ENCODE assay signal across 1 mouse cellular context in genomic region chr2:136896131-136896530, GRCm38 (mm10).
TF ChIP-seq lines count a peak whose summit lies in the region.

No protein-coding gene starts in this region.

TF ChIP-seq in MEL, 35 proteins besides CTCF, POLR2A, EP300 and RAD21:
- no peak for TF ChIP-seq MEF2A (IDR thresholded peaks at IDR 0.05; ENCODE audit: extremely low read depth, insufficient replicate concordance, low read depth, low read length, poor library complexity, severe bottlenecking)
- TF ChIP-seq CHD2 (IDR thresholded peaks at IDR 0.05; ENCODE audit: low read length) = no peak
- no peak for TF ChIP-seq UBTF (IDR thresholded peaks at IDR 0.05; ENCODE audit: borderline replicate concordance, insufficient read depth, low read depth, low read length)
- no peak for TF ChIP-seq GATA1 (IDR thresholded peaks at IDR 0.05; ENCODE audit: low read depth, low read length)
- TF ChIP-seq TCF12 (IDR thresholded peaks at IDR 0.05; ENCODE audit: low read depth, low read length) = no peak
- no peak for TF ChIP-seq SMC3 (IDR thresholded peaks at IDR 0.05; ENCODE audit: low read depth, low read length)
- TF ChIP-seq BHLHE40 (IDR thresholded peaks at IDR 0.05; ENCODE audit: borderline replicate concordance, low read depth, low read length) = no peak
- TF ChIP-seq JUND (IDR thresholded peaks at IDR 0.05; ENCODE audit: low read depth, low read length) = no peak
- no peak for TF ChIP-seq NRF1 (IDR thresholded peaks at IDR 0.05; ENCODE audit: insufficient read depth, low read depth, low read length, poor library complexity, severe bottlenecking)
- no peak for TF ChIP-seq ZKSCAN1 (IDR thresholded peaks at IDR 0.05; ENCODE audit: low read depth, low read length)
- TF ChIP-seq ZC3H11A (IDR thresholded peaks at IDR 0.05; ENCODE audit: low read depth, low read length) = no peak
- no peak for TF ChIP-seq ETS1 (IDR thresholded peaks at IDR 0.05; ENCODE audit: low read depth, low read length)
- no peak for TF ChIP-seq MXI1 (IDR thresholded peaks at IDR 0.05; ENCODE audit: low read depth, low read length)
- no peak for TF ChIP-seq E2F4 (IDR thresholded peaks at IDR 0.05; ENCODE audit: borderline replicate concordance, low read depth, low read length)
- TF ChIP-seq POLR2AphosphoS2 (IDR thresholded peaks at IDR 0.05; ENCODE audit: low read length) = no peak
- no peak for TF ChIP-seq MAX (IDR thresholded peaks at IDR 0.05; ENCODE audit: low read length)
- TF ChIP-seq ZMIZ1 (IDR thresholded peaks at IDR 0.05; ENCODE audit: low read depth, low read length) = no peak
- TF ChIP-seq POLR2AphosphoS5 (IDR thresholded peaks at IDR 0.05; ENCODE audit: borderline replicate concordance, low read depth, low read length) = no peak
